Mouse (Mus musculus) heart, embryonic 12.5 days (tissue): Measurements from ENCODE around the gene 4933428G20Rik. TPM values are rescaled to one million over a fixed set of nuclear protein-coding genes. Genes with fewer than 3 reads are reported as not detected.
A peak's percentile ranks its signal among the peaks of the same experiment; 100 is the strongest.

Experiments
- ATAC-seq: fragments of 200-750 bp; cut with Nextera tagmentation; 2 replicates; pipeline ENCODE4 v1.8.0; 2017; ENCODE audit warnings: moderate TSS enrichment, moderate library complexity; ENCODE audit not compliant: insufficient number of reproducible peaks, low FRiP score
- H3K27ac ChIP-seq: fragments of 300-500 bp; sonication (generic); 2 replicates; pipeline ENCODE4 v1.5.1; 2016; ENCODE audit warnings: mild to moderate bottlenecking, moderate library complexity; ENCODE audit not compliant: poor library complexity, severe bottlenecking
- H3K27me3 ChIP-seq: fragments of 300-500 bp; sonication (generic); replicated peaks from 2 replicates; pipeline ENCODE4 v1.6.1; 2016; ENCODE audit warnings: mild to moderate bottlenecking, moderate library complexity
- H3K36me3 ChIP-seq: fragments of 300-500 bp; sonication (generic); 2 replicates; pipeline ENCODE4 v1.6.1; 2016; ENCODE audit warnings: mild to moderate bottlenecking, moderate library complexity
- H3K4me1 ChIP-seq: fragments of 300-500 bp; sonication (generic); replicated peaks from 2 replicates; pipeline ENCODE4 v1.6.1; 2016; ENCODE audit warnings: mild to moderate bottlenecking
- H3K4me2 ChIP-seq: fragments of 300-500 bp; sonication (generic); 2 replicates; pipeline ENCODE4 v1.6.1; 2016; ENCODE audit warnings: mild to moderate bottlenecking, moderate library complexity
- H3K4me3 ChIP-seq: fragments of 300-500 bp; sonication (generic); 2 replicates; pipeline ENCODE4 v1.5.1; 2016; ENCODE audit warnings: mild to moderate bottlenecking
- H3K9ac ChIP-seq: fragments of 300-500 bp; sonication (generic); 2 replicates; pipeline ENCODE4 v1.6.1; 2016; ENCODE audit warnings: mild to moderate bottlenecking, moderate library complexity
- H3K9me3 ChIP-seq: fragments of 300-500 bp; sonication (generic); replicated peaks from 2 replicates; pipeline ENCODE4 v1.6.1; 2016; ENCODE audit warnings: mild to moderate bottlenecking, moderate library complexity
- WGBS: fragments of 180-500 bp; shearing (Covaris S2); methylation state at CpG from one replicate; pipeline ENCODE4 v1.1.7; 2016; 5-methylcytosine and 5-hydroxymethylcytosine counted together
- polyA plus RNA-seq: library from polyadenylated mRNA; unstranded; fragments of >200 nt; fragmentation: Nextera tagmentation; extraction: Ambion mirVana; gene quantifications from 2 replicates; pipeline ENCODE4 v1.2.1, GENCODE M21; 2016

4933428G20Rik gene
- polyA plus RNA-seq, 1 experiment from 2014 or later, result 1.00 TPM

DNA sequence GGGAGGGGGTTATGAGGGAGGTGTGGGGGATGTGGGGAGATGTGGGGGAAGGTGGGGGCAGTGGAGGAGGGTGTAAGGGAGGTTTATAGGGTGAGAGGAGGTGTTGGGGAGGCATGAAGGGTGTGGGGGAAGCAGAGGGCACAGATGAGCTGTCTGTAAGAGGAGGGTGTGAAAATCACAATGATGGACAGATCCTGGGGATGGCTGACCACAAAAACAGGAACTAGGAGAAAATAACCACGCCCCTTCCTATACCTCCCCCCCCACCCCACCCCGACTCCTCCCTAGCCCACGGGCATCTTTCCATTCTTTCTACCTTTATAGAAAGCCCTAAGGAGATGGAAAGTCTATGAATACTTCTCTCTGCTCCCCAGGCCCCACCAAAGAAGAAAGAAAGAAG is 40.0 kb upstream of the 4933428G20Rik start:
- no peaks in the 10 kb centered on the region for H3K36me3 ChIP-seq
- H3K27me3 ChIP-seq, result peaks cover 98% of the 10 kb centered on the region
- H3K4me3 ChIP-seq, result no peak overlapping the region
- no peak overlapping the region for H3K4me2 ChIP-seq
- no peaks in the 10 kb centered on the region for H3K9me3 ChIP-seq
- H3K9ac ChIP-seq, result no peak overlapping the region
- peaks cover 16% of the 10 kb centered on the region for H3K4me1 ChIP-seq
- 65% methylated on average over 3 of the region's 3 CpGs for WGBS
- no peak overlapping the region for H3K27ac ChIP-seq
- ATAC-seq, result no peak

DNA sequence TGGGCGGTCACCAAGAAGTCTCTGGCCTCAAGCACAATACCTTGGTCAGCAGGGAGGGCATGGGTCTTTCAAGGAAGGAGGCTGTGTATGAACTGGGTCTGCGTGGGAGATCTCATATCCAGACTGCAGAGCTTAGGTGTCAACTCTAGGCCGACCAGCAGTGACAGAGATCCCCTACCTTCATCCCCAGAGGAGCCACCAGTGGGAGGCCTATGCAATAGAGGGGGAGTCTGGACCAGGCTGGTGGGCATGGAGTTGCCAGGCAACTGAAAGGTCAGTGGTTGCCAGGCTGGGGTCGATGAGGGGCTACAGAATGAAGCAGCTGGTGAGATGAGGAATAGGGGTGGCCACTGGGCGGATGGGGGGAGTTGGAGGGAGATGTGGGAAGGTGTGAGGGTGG is 39.5 kb upstream of the 4933428G20Rik start:
- H3K4me1 ChIP-seq, result peaks cover 21% of the 10 kb centered on the region
- H3K4me3 ChIP-seq, result no peak overlapping the region
- H3K9ac ChIP-seq, result no peak overlapping the region
- no peak overlapping the region for H3K4me2 ChIP-seq
- H3K9me3 ChIP-seq, result no peaks in the 10 kb centered on the region
- 64% methylated on average over 5 of the region's 5 CpGs for WGBS
- H3K27ac ChIP-seq, result no peak overlapping the region
- no peaks in the 10 kb centered on the region for H3K36me3 ChIP-seq
- ATAC-seq, result no peak
- peaks cover 98% of the 10 kb centered on the region for H3K27me3 ChIP-seq

DNA sequence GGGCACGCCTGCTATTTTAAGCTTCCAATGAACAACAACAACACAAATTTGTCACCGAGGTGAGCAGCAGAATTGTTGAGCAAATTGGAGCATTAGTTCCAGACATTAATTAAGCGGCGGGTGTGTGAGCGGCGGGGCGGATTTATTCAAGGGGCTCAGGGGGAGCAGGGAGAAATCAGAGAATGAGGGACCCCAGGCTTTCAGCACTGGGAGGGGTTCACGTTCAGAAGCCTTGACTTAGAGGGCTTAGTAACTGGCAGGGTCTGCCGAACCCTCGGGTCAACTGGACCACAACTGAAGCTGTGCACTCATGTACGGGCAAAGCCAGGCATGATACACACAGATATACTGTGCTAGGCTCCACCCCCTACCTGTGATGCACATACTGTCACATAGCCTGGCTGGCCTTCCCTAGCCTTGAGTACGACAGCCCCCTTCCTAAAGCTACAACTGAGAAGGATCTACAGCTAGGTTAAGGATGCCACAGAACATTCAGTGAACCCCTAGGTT is 37.5 kb upstream of the 4933428G20Rik start:
- H3K9ac ChIP-seq, result 0 out of 2 replicates have a peak overlapping the region, but pooled peaks have one; percentile 69
- peak overlapping the region; percentile 52 for H3K4me3 ChIP-seq
- no peaks in the 10 kb centered on the region for H3K9me3 ChIP-seq
- H3K4me1 ChIP-seq, result peaks cover 39% of the 10 kb centered on the region
- 35% methylated on average over 12 of the region's 12 CpGs for WGBS
- peak overlapping the region; percentile 90; the same call in 1 of the 2 replicates for H3K4me2 ChIP-seq
- H3K36me3 ChIP-seq, result no peaks in the 10 kb centered on the region
- peaks cover 98% of the 10 kb centered on the region for H3K27me3 ChIP-seq
- H3K27ac ChIP-seq, result no peak overlapping the region
- ATAC-seq, result no peak

DNA sequence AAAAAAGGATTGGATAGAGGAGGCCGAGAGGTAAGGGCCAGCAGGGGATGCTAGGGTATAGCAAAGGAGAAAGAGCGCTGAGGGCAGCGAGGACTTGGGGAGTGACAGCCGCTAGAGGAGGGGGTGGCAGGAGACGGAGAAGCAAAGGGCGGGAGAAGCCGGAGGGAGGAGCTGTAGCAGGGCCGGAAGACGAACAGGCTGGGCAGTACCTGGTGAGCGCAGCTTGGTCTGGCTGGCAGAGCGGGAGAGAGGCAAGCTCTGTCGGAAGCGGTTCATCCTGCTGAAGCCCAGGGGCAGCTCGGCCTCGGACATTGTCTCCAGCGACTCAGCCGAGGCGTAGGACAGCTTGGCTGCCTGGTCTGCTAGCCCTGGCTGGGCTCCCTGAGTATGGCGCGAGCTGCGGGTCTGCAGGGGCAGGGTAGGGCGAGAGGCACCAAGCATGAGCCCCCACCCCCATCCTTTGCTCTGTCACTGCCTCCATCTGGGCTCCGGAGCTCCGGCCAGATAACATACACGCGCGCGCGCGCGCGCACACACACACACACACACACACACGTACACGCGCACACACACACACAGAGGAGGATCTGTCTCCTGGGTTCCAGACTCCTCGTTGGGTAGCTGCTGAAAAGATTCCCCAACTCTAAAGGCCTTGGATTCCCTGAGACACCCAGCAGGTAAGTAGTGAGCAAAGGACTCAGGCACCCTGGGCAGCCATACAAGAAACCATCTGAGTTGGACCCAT is 36.9 kb upstream of the 4933428G20Rik start:
- Histone ChIP-seq H3K4me2 (peak overlapping the region; percentile 90), H3K4me3 (peak overlapping the region; percentile 52), H3K9me3 (no peaks in the 10 kb centered on the region), H3K9ac (peak overlapping the region; percentile 69), H3K36me3 (no peaks in the 10 kb centered on the region), H3K27ac (no peak overlapping the region), H3K27me3 (peaks cover 98% of the 10 kb centered on the region), H3K4me1 (peaks cover 45% of the 10 kb centered on the region)
- no peak; the same call in 1 of the 2 replicates for ATAC-seq
- under 1% methylated on average over 35 of the region's 36 CpGs for WGBS

DNA sequence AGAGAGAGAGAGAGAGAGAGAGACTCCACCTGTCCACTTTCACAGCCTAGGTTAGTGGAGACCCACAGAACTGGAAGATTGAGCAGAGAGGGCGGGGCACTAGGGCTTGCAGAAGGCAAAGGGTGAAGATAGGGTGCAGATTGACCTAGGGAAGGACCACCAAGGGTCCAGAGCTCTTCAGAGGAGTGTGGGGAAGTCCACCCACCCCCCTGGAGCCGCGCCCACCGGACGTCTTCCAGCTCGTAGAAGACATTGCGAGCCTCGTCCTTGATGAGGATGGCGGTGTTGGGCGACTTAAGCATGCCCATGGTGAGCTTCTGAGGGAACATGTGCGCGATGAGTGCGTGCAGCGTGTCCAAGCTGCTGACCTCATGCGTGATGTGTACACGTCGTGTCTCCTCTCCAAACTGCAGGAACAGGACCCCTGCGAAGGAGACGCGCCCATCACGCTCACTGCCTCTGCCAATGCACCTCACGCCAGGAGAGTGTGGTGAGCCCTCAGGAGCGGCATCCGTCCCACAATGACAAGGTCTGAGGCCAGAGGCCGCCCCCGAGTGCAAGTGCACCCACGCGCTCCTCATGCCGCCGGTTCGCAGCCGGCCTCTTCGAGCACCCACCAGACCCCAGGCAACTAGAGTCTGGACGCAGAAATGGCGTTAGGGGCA is 36.1 kb upstream of the 4933428G20Rik start:
- no peaks in the 10 kb centered on the region for H3K9me3 ChIP-seq
- H3K27me3 ChIP-seq, result peaks cover 95% of the 10 kb centered on the region
- ATAC-seq, result no peak
- no peak overlapping the region for H3K27ac ChIP-seq
- H3K4me3 ChIP-seq, result peak overlapping the region; percentile 52
- peaks cover 50% of the 10 kb centered on the region for H3K4me1 ChIP-seq
- WGBS, result 10% methylated on average over 35 of the region's 35 CpGs
- no peaks in the 10 kb centered on the region for H3K36me3 ChIP-seq
- H3K9ac ChIP-seq, result peak overlapping the region; percentile 69; the same call in 1 of the 2 replicates
- peak overlapping the region; percentile 90 for H3K4me2 ChIP-seq

DNA sequence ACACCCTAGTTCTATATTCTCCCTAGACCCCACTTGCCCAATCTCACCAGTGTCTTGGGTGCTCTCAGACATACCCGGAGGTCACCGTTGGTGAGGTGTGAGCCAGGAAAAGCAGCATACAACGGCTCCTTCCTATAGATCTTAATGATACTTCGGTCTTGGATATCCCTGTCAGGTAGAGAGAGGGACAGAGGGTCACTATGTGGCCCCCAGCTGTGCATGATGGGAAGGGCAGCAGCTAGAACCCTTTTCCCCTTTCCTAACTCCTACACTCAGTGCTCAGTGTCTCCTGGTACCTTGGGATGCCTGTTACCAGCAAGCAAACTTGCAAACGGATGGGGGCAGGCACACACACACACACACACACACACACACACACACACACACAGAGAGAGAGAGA is 35.5 kb upstream of the 4933428G20Rik start:
- Histone ChIP-seq H3K27me3 (peaks cover 95% of the 10 kb centered on the region), H3K36me3 (no peaks in the 10 kb centered on the region), H3K4me3 (no peak overlapping the region), H3K9me3 (no peaks in the 10 kb centered on the region), H3K9ac (no peak overlapping the region), H3K27ac (no peak overlapping the region), H3K4me1 (peaks cover 50% of the 10 kb centered on the region), H3K4me2 (no peak overlapping the region)
- no peak for ATAC-seq
- 43% methylated on average over 5 of the region's 5 CpGs for WGBS

DNA sequence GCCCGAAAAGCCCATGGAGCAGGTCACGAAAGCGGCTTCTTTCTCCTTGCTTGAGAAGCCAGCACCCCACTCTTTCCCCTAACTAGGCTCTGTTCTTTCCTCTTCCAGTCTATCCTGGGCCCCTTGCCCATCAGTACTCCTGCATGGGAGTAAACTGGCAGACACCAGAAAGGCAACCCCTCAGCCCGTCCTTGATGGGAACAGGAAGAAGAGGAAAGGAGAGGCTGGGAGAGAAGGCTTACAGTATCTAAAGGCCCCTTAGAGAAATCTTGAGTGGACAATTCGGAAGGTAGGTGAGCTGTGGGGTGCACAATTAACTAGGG is 35.1 kb upstream of the 4933428G20Rik start:
- 20% methylated on average over 5 of the region's 5 CpGs for WGBS
- H3K4me3 ChIP-seq, result 0 out of 2 replicates have a peak overlapping the region, but pooled peaks have one; percentile 35

DNA sequence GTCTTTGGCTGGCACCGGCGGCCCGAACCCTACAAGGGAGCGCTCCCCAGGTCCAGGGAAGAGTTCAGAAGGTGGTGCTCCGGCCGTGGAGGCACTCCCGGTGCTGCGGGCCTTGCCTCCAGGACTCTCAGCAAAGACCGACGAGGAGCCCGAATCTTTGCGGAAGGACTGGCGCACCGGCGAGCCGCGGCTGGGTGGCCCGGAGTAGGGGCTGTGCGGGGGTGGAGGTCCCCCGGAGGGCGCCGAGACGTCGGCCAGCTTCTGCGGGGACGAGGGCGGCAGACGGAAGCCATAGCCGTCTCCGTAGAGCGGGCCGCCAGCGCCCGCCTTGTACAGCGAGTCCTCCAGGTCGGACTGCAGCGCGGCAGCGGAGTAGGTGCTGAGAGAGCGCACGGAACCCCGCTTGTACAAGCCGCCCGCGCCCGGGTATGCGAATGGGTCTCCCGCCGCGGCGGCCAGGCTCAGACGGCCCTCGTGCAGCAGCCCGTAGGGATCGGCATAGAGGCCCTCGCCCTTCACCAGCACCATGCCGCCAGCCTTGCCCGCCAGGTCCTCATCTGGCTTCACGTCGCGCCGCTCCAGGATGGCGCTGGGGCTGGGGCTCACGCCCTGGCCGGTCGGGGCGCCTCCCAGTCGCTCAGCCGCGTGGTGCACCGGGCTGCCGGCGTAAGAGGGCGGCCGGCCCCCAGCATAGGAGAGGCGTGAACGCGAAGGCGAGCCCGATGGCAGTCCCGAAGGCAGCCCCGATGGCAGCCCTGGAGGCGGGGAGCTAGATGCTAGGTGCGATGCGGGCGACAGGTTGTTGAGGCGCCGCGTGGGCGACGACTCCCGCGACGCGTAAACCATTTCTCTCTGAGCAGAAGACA is 34.5 kb upstream of the 4933428G20Rik start:
- no peak for ATAC-seq
- Histone ChIP-seq H3K9me3 (no peaks in the 10 kb centered on the region), H3K4me3 (peak overlapping the region; percentile 35), H3K4me1 (peaks cover 50% of the 10 kb centered on the region), H3K9ac (no peak overlapping the region), H3K27me3 (peaks cover 95% of the 10 kb centered on the region), H3K4me2 (peak overlapping the region; percentile 57), H3K36me3 (no peaks in the 10 kb centered on the region), H3K27ac (no peak overlapping the region)
- 2% methylated on average over 95 of the region's 95 CpGs for WGBS

More for the DNA sequence above, 35.1 kb upstream of the 4933428G20Rik start:
- no peaks in the 10 kb centered on the region for H3K36me3 ChIP-seq
- no peak overlapping the region for H3K9ac ChIP-seq
- H3K4me2 ChIP-seq, result 0 out of 2 replicates have a peak overlapping the region, but pooled peaks have one; percentile 57
- H3K9me3 ChIP-seq, result no peaks in the 10 kb centered on the region
- no peak for ATAC-seq
- no peak overlapping the region for H3K27ac ChIP-seq
- H3K4me1 ChIP-seq, result peaks cover 50% of the 10 kb centered on the region
- peaks cover 95% of the 10 kb centered on the region for H3K27me3 ChIP-seq

DNA sequence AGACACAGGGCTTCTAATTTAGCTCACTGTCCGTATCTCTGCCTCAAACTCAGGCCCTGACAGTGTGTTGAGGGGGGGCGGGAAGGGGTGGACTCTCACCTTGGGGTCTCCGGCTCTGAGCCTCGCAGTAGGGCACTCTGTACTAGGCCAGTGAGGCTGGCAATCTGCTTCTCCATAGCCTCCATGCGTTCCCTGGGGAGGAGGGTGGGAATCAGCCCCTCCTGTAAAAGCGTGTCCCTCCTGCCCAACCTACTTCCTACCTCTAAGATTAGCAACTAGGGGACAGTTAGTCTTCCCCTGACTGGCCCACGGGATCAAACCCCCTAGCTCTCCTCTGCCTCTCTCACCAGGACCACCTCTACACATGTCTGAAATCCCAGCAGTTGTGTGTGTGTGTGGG is 33.5 kb upstream of the 4933428G20Rik start:
- no peak for ATAC-seq
- Histone ChIP-seq H3K9ac (no peak overlapping the region), H3K9me3 (no peaks in the 10 kb centered on the region), H3K4me3 (no peak overlapping the region), H3K36me3 (no peaks in the 10 kb centered on the region), H3K27me3 (peaks cover 97% of the 10 kb centered on the region), H3K4me2 (no peak overlapping the region), H3K4me1 (peaks cover 50% of the 10 kb centered on the region), H3K27ac (no peak overlapping the region)
- 19% methylated on average over 7 of the region's 7 CpGs for WGBS

DNA sequence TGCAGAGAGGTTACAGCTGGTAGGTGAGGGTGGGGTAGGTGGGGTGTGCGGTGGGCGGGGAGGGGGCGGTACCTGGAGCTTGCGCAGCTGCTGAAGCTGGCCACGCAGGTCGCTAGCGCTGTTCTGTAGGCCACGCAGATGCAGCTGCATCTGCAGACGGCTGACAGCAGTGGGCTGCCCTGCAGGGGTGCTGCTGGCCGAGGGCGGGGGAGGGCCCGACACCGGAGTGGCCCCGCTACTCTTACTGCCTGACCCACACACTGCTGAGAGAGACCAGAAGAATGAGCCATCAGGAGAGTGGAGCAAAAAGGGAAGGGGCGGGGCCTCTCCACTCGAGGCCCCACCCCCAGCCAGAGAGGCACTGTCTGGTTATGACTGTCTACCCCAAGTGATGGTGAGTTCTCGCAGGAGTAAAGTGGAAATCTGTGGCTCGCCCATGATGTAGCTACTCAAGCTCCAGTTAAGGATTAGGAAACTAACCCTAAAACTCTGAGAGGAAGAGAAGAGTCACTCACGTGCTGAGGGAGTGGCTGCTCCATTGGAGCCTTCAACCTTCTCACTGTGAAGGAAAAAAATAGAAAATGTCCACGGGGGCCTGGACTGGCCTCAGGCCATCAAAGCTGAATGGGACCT is 32.9 kb upstream of the 4933428G20Rik start:
- H3K4me1 ChIP-seq, result peaks cover 50% of the 10 kb centered on the region
- H3K9me3 ChIP-seq, result no peaks in the 10 kb centered on the region
- ATAC-seq, result no peak; the same call in 1 of the 2 replicates
- peak overlapping the region; percentile 52 for H3K4me2 ChIP-seq
- no peak overlapping the region for H3K27ac ChIP-seq
- peak overlapping the region; percentile 20 for H3K4me3 ChIP-seq
- H3K27me3 ChIP-seq, result peaks cover 97% of the 10 kb centered on the region
- H3K36me3 ChIP-seq, result no peaks in the 10 kb centered on the region
- peak overlapping the region; percentile 17; the same call in 1 of the 2 replicates for H3K9ac ChIP-seq
- WGBS, result 4% methylated on average over 20 of the region's 20 CpGs
